Mouse (Mus musculus) CH12.LX (cell line): ENCODE results near the gene Msrb2. TPM values are rescaled to one million over a fixed set of nuclear protein-coding genes. Genes with fewer than 3 reads are reported as not detected.

ENCODE experiments used
- DNase-seq: peaks from one replicate; pipeline ENCODE4 v3.0.0-alpha.2; 2013; ENCODE audit errors: extremely low read depth
- H3K27ac ChIP-seq: 2 replicates; pipeline ENCODE4 v1.5.1; 2012; ENCODE audit warnings: low read depth, mild to moderate bottlenecking, control low read depth, moderate library complexity; ENCODE audit not compliant: insufficient read depth
- H3K27me3 ChIP-seq: replicated peaks from 2 replicates; pipeline ENCODE3; 2012; ENCODE audit warnings: inconsistent platforms
- H3K36me3 ChIP-seq, 2 experiments: replicated peaks in 1 of 2; 2 replicates each; pipeline versions ENCODE3 to v1.6.1; 2012; ENCODE audit warnings: inconsistent platforms in 1 of 2, low read length in 1 of 2, mild to moderate bottlenecking in 1 of 2, mixed read lengths in 1 of 2, moderate library complexity in 1 of 2; ENCODE audit not compliant: control insufficient read depth in 1 of 2, insufficient read depth in 1 of 2
- H3K4me1 ChIP-seq, 2 experiments: 2 replicates each; pipeline ENCODE4 v1.6.1; 2012; ENCODE audit warnings: inconsistent platforms in 1 of 2, moderate library complexity in 1 of 2; ENCODE audit not compliant: insufficient read depth in 2 of 2, control insufficient read depth in 1 of 2
- H3K4me2 ChIP-seq: 2 replicates; pipeline ENCODE4 v1.6.1; 2012; ENCODE audit warnings: low read depth, mild to moderate bottlenecking, control low read depth; ENCODE audit not compliant: poor library complexity, insufficient read depth, severe bottlenecking
- H3K4me3 ChIP-seq, 3 experiments: fragments of 150-350 bp in 1 of 3; sonication (generic) in 1 of 3; replicated peaks in 1 of 3; 2 replicates each; pipeline versions ENCODE3 to v1.5.1; 2011 to 2012; ENCODE audit warnings: low read depth in 2 of 3, low read length in 2 of 3, mild to moderate bottlenecking in 2 of 3, moderate library complexity in 2 of 3, control low read depth in 1 of 3, improper control_type of control experiment in 1 of 3, inconsistent platforms in 1 of 3, mixed read lengths in 1 of 3; ENCODE audit not compliant: poor library complexity in 1 of 3
- H3K79me2 ChIP-seq: replicated peaks from 2 replicates; pipeline ENCODE4 v1.6.1; 2012; ENCODE audit warnings: mild to moderate bottlenecking, moderate library complexity; ENCODE audit not compliant: control insufficient read depth, poor library complexity, insufficient read depth, severe bottlenecking; ENCODE audit errors: extremely low read depth
- H3K9ac ChIP-seq: 2 replicates; pipeline ENCODE4 v1.6.1; 2012; ENCODE audit warnings: low read depth, mild to moderate bottlenecking, control low read depth, moderate library complexity; ENCODE audit not compliant: insufficient read depth
- H3K9me3 ChIP-seq: replicated peaks from 2 replicates; pipeline ENCODE3; 2012; ENCODE audit warnings: low read length, inconsistent platforms, mixed read lengths
- BHLHE40 ChIP-seq: IDR thresholded peaks from 2 replicates; pipeline ENCODE4 v1.6.1; 2011; ENCODE audit warnings: mild to moderate bottlenecking, low read depth, low read length, improper control_type of control experiment
- CTCF ChIP-seq, 2 experiments: IDR thresholded peaks in 1 of 2; conservative IDR thresholded peaks in 1 of 2; 2 replicates each; pipeline ENCODE4 v1.5.1; 2011 to 2012; ENCODE audit warnings: low read depth in 2 of 2, low read length in 2 of 2, improper control_type of control experiment in 1 of 2, inconsistent platforms in 1 of 2, mild to moderate bottlenecking in 1 of 2, moderate library complexity in 1 of 2
- E2F4 ChIP-seq: IDR thresholded peaks from 2 replicates; pipeline ENCODE4 v1.6.1; 2011; ENCODE audit warnings: low read depth, low read length, improper control_type of control experiment; ENCODE audit not compliant: insufficient replicate concordance
- EP300 ChIP-seq: IDR thresholded peaks from 2 replicates; pipeline ENCODE4 v1.6.1; 2011; ENCODE audit warnings: low read length, improper control_type of control experiment
- ETS1 ChIP-seq: conservative IDR thresholded peaks from 2 replicates; pipeline ENCODE4 v1.6.1; 2012; ENCODE audit warnings: low read depth, mild to moderate bottlenecking, inconsistent platforms, low read length, improper control_type of control experiment, moderate library complexity
- IRF4 ChIP-seq: IDR thresholded peaks from 2 replicates; pipeline ENCODE4 v1.6.1; 2014; ENCODE audit warnings: low read depth, mild to moderate bottlenecking, inconsistent platforms, low read length, improper control_type of control experiment
- JUN ChIP-seq: IDR thresholded peaks from 2 replicates; pipeline ENCODE4 v1.6.1; 2011; ENCODE audit warnings: low read depth, mild to moderate bottlenecking, low read length, improper control_type of control experiment, moderate library complexity; ENCODE audit not compliant: insufficient read depth
- JUND ChIP-seq: conservative IDR thresholded peaks from 2 replicates; pipeline ENCODE4 v1.6.1; 2011; ENCODE audit warnings: low read depth, low read length, improper control_type of control experiment
- MAX ChIP-seq: IDR thresholded peaks from 2 replicates; pipeline ENCODE4 v1.6.1; 2011; ENCODE audit warnings: low read length, improper control_type of control experiment
- MEF2A ChIP-seq: IDR thresholded peaks from 2 replicates; pipeline ENCODE4 v1.6.1; 2014; ENCODE audit warnings: low read depth, mild to moderate bottlenecking, inconsistent platforms, low read length, improper control_type of control experiment, borderline replicate concordance
- MYC ChIP-seq: IDR thresholded peaks from 2 replicates; pipeline ENCODE4 v1.6.1; 2011; ENCODE audit warnings: low read depth, mild to moderate bottlenecking, improper control_type of control experiment, low read length
- POLR2A ChIP-seq: IDR thresholded peaks from 2 replicates; pipeline ENCODE4 v1.6.1; 2011; ENCODE audit warnings: low read depth, mild to moderate bottlenecking, improper control_type of control experiment, low read length
- POLR2AphosphoS2 ChIP-seq: IDR thresholded peaks from 2 replicates; pipeline ENCODE4 v1.6.1; 2011; ENCODE audit warnings: low read depth, low read length, improper control_type of control experiment
- SIN3A ChIP-seq: IDR thresholded peaks from 2 replicates; pipeline ENCODE4 v1.6.1; 2012; ENCODE audit warnings: low read length, improper control_type of control experiment, inconsistent platforms
- TCF12 ChIP-seq: IDR thresholded peaks from 2 replicates; pipeline ENCODE4 v1.6.1; 2014; ENCODE audit warnings: low read depth, mild to moderate bottlenecking, inconsistent platforms, low read length, improper control_type of control experiment
- dilution Hi-C: fragments of 300-500 bp; cut with MboI; formaldehyde crosslinking; loops from 2 replicates; pipeline ENCODE4 v1.14.3; 2020; ENCODE audit warnings: low sequenced_read_pairs; ENCODE audit not compliant: extremely low pct_unique_long_range_greater_than_20kb, extremely low pct_ligation_motif_present
- in situ Hi-C: fragments of 300-500 bp; cut with MboI; formaldehyde crosslinking; loops from 3 replicates; pipeline ENCODE4 v1.14.3; 2019; ENCODE audit warnings: low sequenced_read_pairs, low pct_ligation_motif_present, low pct_unique_long_range_greater_than_20kb, mixed read lengths
- polyA plus RNA-seq: library from polyadenylated mRNA; unstranded; fragments of >175 nt; gene quantifications from 2 replicates; pipeline ENCODE4 v1.2.1, GENCODE M21; 2012; ENCODE audit warnings: low read depth; ENCODE audit not compliant: insufficient read length
- total RNA-seq, 2 experiments: library from RNA; depleted of rRNA; stranded (reverse); fragments of 300-350 nt in 1 of 2; fragments of >200 nt in 1 of 2; gene quantifications; 2 replicates each; pipeline ENCODE4 v1.2.3; 2012 to 2014

Gene Msrb2
- total and polyA plus RNA-seq, 3 experiments: 9.0 to 27.8 (median 21.6) TPM

- in situ Hi-C loops (no loop called here), dilution Hi-C loops (no loop called here)
- H3K9me3 ChIP-seq: no peaks in the 10 kb centered on the region
- no peak overlapping the region for H3K27ac ChIP-seq
- peaks cover 8 to 49% of the 10 kb centered on the region in 2 experiments for H3K4me1 ChIP-seq
- H3K27me3 ChIP-seq: no peaks in the 10 kb centered on the region
- DNase-seq: no peak
- H3K9ac ChIP-seq: no peak overlapping the region
- H3K4me2 ChIP-seq: no peak overlapping the region
- H3K79me2 ChIP-seq: no peaks in the 10 kb centered on the region
- no peak overlapping the region for H3K4me3 ChIP-seq
- peaks cover 3 to 67% of the 10 kb centered on the region in 2 experiments for H3K36me3 ChIP-seq
- no peak for TF ChIP-seq E2F4
- 0 out of 4 replicates have a peak, but pooled peaks of 1 of the 2 experiments have one; percentile 3 for TF ChIP-seq CTCF (conservative IDR thresholded peaks at IDR 0.05 in 1 of 2, IDR thresholded peaks at IDR 0.05 in 1 of 2; ENCODE audit: low read depth in 2 of 2, low read length in 2 of 2)
Measured at GRCm38 (mm10) chr2:19382206-19382605, 11.0 kb downstream of the Msrb2 start.

DNA sequence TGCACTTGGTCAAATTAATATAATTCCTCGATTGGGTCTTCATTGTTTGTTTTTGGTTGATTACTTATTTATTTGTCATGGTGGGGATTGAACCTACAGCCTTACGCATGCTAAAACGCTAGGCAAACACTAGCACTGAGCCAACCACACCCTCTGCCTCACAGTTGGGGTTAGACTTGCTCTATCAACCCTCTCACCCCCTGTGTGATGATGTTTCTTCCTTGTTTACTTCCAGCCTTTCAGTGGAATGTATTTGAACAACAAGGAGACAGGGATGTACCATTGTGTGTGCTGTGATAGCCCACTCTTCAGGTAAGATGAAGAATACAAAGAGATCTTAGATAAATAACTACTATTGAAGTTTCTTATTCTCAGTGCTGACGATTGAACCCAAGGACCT is 11.8 kb downstream of the Msrb2 start:
- Histone ChIP-seq H3K4me2 (no peak overlapping the region), H3K9ac (no peak overlapping the region), H3K79me2 (no peaks in the 10 kb centered on the region), H3K4me3 (no peak overlapping the region), H3K36me3 (peaks cover 3 to 70% of the 10 kb centered on the region in 2 experiments), H3K4me1 (peaks cover 10 to 57% of the 10 kb centered on the region in 2 experiments), H3K27ac (no peak overlapping the region), H3K9me3 (no peaks in the 10 kb centered on the region), H3K27me3 (no peaks in the 10 kb centered on the region)
- in situ Hi-C loops: no loop called here
- no peak for DNase-seq
- no peak for TF ChIP-seq IRF4
- TF ChIP-seq TCF12: no peak
- dilution Hi-C loops: no loop called here

DNA sequence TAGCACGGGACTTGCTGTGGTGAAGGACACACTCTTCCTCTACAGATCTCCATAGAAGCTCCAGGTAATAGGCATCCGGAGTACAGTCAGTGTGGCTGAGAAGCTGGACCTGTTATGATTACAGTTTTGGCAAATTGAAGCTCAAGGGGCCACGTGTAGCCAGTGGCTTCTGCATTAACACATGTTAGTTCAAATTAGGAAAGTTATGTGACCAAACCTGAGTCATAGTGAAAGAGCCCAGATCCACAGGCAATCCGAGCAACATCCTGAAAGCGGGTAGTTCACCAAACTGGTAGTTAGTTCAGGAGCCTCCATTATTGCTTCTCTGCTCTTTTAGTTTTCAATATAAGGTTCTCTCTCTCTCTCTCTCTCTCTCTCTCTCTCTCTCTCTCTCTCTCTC is 14.5 kb downstream of the Msrb2 start:
- TF ChIP-seq IRF4: peak; percentile 90
- peak; percentile 84; the same call in 1 of the 2 replicates for TF ChIP-seq MEF2A
- no peak for TF ChIP-seq POLR2AphosphoS2
- no peak for TF ChIP-seq SIN3A
- TF ChIP-seq EP300: peak; percentile 74
- TF ChIP-seq JUN: peak; percentile 64
- peak; percentile 95 for TF ChIP-seq MYC
- TF ChIP-seq MAX: peak; percentile 94
- no peak for TF ChIP-seq POLR2A
- TF ChIP-seq ETS1: peak; percentile 67
- TF ChIP-seq BHLHE40: peak; percentile 59; the same call in 1 of the 2 replicates
- peak; percentile 83 for TF ChIP-seq JUND
- Histone ChIP-seq H3K27ac (no peak overlapping the region), H3K4me3 (no peak overlapping the region), H3K4me2 (0 out of 2 replicates have a peak overlapping the region, but pooled peaks have one; percentile 4), H3K36me3 (peaks cover 0 to 50% of the 10 kb centered on the region in 2 experiments), H3K9ac (no peak overlapping the region), H3K79me2 (no peaks in the 10 kb centered on the region), H3K9me3 (no peaks in the 10 kb centered on the region), H3K27me3 (no peaks in the 10 kb centered on the region), H3K4me1 (peaks cover 6 to 60% of the 10 kb centered on the region in 2 experiments)
- DNase-seq: peak; percentile 72
- dilution Hi-C loops (no loop called here), in situ Hi-C loops (no loop called here)
